Mouse (Mus musculus) cerebellum, postnatal 14 days (tissue): ENCODE results near the gene Plekhm3.
A peak's percentile ranks its signal among the peaks of the same experiment; 100 is the strongest.

ENCODE experiments used
- DNase-seq, 2 experiments: peaks; one replicate each; pipeline ENCODE4 v3.0.0; 2021; ENCODE audit warnings: mixed read lengths in 2 of 2

The Plekhm3 gene

DNA sequence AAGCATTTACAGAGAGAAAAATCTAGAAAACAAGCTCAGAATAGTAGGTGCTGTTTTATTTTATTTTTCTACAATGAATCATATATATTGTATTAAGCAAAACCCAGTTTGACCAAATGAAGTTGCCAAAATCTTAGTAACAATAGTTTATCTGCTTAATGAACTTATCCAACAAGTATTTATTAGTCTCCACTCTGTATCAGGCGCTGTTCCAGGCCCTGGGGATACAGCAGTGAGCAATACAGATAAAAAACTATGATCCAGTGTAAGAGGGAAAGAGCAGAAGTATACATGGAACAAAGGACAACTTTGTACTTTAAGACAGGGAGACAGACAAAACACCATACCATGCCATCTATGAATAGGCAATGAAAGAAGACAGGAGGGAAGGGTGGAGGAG is 81.5 kb downstream of the Plekhm3 start:
- no peak for DNase-seq

GRCm38 (mm10) chr1:64871956-64872355 is 84.7 kb downstream of the Plekhm3 start:
- DNase-seq: no peak

GRCm38 (mm10) chr1:64867684-64868083 is 88.9 kb downstream of the Plekhm3 start:
- DNase-seq: no peak

DNA sequence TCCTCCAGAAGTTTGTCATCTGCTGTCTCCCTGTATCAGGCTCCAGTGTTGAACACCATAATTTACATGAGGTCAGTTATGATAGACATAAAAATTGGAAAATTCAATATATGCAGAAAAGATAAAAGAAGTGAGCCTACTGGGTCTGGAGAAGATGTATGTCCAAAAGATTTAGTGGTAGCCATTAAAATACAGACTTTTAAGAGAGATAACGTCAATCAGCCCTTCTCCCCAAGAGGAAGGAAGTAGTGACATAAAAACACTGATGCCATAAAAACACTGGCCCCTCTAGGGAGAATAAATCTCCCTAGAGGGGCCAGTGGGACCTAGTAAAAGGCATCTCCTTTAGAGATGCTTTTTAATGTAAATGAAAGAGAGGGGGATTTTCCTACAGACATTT is 90.5 kb downstream of the Plekhm3 start:
- no peak for DNase-seq

DNA sequence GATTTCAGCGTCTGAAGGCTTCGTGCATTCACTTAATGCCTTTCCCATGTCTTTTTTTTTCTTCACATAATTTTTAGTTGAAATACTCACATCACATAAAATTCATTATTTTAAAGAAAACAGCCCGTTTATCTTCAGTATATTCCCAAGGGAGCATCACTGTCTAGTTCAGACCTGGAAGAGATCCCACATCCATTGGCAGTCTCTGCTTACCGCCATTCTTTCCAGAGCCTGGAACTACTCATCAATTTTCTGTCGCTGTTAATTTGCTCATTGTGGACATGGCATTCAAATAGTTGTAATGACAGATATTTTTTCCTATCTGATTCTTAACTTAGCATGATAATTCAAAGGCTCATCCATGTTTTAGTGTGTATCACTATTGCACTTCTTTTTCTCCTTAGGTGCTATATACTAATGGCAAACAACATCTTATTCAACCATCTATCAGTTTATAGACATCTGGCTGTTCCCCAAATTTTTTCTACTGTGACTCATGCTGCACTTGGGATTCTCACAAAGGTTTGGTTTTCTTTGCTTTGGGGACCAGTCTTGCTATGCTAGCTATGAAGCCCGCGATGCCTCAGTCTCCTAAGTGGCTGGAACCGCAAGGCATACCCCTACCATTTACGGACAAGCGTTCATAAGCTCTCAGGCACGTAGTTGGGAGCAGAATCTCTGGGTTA is 96.2 kb downstream of the Plekhm3 start:
- DNase-seq: peak in 1 of 2 experiments; percentile 18

- DNase-seq: no peak
These were observed 96.8 kb downstream of the Plekhm3 start for GRCm38 (mm10) chr1:64859826-64860225.

DNA sequence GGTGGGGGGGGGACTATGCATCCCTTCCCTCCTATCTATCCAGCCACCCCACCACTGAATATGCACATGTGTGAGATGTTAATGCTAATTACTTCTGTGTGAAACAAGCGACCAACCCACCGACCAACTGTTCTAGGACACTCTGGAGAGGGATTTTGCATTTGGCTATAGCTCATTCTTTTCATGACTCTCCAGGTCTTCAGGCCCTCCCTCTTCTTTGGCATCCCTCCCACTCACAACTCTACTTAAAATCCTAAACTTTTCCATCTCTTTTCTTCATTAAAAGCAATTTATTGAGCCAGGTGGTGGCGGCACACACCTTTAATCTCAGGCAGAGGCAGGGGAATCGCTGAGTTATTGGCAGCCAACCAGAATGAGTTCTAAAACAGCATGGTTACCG is 101.8 kb downstream of the Plekhm3 start:
- no peak for DNase-seq

DNA sequence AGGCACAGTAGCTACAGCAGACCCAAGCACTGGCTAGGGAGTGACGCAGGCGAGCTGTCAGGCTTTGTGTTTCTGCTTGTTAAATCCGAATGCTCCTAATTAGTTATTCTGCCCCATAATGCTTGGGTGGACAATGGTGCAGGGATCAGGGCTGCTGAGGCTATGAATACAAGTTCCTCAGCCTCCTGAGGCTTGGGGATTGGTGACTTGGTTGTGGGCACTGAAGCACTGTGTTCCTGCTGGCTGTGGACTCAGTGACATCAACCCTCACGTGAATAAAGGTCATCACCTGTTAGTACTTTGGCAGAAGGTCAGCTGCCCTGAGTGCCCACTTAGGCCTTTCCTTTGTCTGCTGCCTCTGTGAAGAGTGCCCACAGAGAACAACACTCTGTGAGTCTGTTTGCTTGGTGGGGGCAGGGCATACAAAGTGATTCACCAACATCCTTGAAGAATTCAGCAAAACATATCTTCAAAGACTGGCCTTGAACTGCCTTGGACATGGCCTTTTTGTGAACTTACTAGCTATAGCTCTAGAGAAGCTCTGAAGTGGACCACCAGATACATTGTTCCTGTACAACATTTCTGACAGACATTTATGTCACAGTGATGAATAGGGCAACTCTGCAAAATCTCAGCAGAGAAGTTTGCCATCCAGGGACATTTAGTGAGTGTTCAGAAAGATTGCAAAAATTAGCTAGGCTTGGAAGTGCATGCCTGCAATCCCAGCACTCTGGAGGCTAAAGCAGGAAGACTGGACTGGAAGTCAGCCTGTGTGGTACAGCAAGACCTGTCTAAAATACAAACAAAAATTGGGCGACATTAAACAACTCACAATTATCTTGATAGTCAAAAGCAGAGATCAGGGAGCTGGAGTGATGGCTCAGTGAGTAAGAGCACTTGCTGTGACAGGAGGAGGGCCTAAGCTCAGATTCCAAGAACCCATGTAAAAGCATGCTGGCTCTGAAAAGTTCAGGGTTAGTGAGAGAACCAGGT is 102.6 kb downstream of the Plekhm3 start:
- DNase-seq: no peak

GRCm38 (mm10) chr1:64853244-64853643 is 103.4 kb downstream of the Plekhm3 start:
- no peak for DNase-seq

GRCm38 (mm10) chr1:64852272-64852671 is 104.4 kb downstream of the Plekhm3 start:
- no peak for DNase-seq

DNA sequence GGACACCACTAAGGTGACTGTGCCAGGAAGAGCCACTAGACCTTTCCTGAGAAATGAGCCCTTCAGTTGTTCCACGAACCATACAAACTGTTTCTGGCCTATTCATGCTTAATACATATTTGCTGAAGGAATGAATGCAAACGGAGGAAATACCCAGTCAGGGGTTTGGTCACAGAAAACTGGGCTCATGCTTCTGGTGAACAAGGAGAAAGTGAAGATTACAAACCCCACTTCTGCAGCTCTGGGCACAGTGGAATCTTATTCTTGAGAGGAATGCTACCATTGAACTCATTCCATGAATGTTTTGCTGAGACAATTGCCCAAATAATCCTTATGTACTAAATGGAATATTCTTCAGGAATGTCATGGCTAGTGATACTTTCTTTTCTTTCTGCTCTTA is 106.3 kb downstream of the Plekhm3 start:
- DNase-seq: no peak

GRCm38 (mm10) chr1:64848996-64849395 is 107.6 kb downstream of the Plekhm3 start:
- DNase-seq: no peak

DNA sequence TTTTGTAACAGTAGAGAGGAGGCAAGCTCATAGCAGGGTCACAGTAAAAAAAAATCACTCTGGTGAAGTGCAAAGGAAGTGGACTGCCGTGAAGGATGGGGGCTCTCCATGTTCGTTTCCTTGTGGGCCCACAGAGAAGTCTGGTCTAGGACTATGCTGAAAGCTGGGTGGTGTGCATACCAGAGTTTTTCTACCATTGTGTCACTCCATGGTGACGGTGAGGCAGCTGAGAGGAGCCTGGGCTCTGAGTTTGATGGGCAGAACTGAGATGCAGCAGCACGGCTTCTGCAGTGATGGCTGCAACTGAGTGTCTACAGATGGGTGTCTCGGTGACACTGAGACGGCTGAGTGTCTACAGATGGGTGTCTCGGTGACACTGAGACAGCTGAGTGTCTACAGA is 108.5 kb downstream of the Plekhm3 start:
- DNase-seq: no peak

DNA sequence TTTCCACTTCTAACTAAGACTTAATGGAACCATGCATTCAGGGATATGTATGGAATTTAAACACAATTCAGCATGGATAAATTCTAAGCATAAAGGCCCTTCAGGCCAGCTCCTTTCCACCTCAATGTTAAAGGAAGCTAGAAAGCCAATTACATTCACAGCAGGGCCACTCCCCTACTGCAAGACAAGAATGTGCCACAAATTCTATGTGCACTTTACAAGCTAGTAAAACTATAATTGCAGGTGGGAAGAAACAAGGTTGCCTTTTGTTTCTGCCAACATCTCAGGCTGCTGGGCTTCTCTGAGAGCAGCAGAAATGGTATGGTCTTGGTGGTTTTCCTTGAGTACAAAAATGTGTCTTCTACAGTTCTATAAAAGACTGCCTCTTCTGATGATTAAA is 109.1 kb downstream of the Plekhm3 start:
- DNase-seq: no peak

DNA sequence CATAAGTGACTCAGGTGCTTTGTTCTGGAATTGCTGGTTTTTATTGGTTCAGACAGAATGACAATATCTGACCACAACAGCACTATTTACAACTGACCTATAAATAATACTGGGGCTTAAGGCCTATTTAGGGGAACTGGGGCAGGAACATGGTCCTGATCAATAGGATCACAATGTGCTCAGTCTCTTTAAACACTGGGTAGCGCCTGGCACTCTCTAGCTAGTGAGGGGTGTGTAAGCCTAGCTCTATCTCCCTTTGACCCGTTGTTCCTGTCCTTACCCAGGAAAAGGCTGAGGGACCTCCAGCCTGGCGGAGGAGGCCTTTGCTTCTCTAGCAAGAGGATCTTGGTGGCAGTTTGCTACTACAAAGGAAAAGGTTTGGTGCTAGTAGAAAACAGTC is 111.6 kb downstream of the Plekhm3 start:
- DNase-seq: no peak

GRCm38 (mm10) chr1:64843900-64844616 is 112.6 kb downstream of the Plekhm3 start:
- no peak for DNase-seq

- DNase-seq: no peak
These were observed 115.7 kb downstream of the Plekhm3 start for GRCm38 (mm10) chr1:64840930-64841329.

GRCm38 (mm10) chr1:64836584-64836983 is 120.0 kb downstream of the Plekhm3 start:
- DNase-seq: no peak

DNA sequence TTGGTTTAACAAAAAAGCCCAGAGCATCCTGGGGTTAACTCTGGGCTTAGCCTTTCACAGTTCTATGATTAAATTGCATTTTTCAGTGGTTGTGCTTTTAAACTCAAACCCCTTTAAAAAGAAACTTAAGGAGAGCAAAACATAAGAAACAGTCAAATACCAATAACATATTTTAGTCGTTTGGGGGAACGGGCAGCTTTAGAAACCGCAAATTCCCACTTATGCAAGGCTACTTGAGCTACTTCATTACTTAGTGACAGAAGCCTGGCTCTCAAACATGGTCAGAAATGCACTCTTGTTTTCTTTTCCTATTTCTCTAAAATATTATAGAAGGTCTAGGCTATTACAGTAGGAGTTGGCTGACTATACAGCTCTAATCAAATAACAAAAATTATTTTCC is 120.5 kb downstream of the Plekhm3 start:
- no peak for DNase-seq

GRCm38 (mm10) chr1:64831552-64831951 is 125.1 kb downstream of the Plekhm3 start:
- no peak for DNase-seq

DNA sequence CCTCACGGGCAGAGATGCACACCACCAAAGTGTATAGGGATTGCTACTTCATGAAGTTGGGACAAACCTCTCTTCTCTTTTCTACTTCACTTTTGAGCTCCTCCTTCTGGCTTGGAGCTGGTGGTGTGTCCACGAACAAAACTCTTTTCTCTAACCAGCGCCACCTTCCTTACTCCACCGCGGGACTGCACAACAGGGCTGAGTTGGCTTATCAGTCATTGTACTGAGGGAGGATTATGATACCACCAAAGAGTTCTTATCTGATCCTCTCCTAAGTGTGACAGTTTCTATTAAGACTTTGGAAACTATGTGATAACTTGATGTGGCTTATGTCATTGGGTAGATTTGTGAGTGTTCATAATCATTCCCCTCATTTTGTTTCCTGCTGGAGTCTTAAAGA is 129.2 kb downstream of the Plekhm3 start:
- DNase-seq: no peak

GRCm38 (mm10) chr1:64826348-64827103 is 130.1 kb downstream of the Plekhm3 start:
- DNase-seq: no peak

GRCm38 (mm10) chr1:64823564-64823963 is 133.1 kb downstream of the Plekhm3 start:
- DNase-seq: no peak
